Mouse (Mus musculus) cerebellum, postnatal 10 days (tissue): ENCODE measurements around the gene Mucl3.
A peak's percentile ranks its signal among the peaks of the same experiment; 100 is the strongest.

ENCODE experiments used
- DNase-seq, 2 experiments: peaks; one replicate each; pipeline ENCODE4 v3.0.0; 2021; ENCODE audit warnings: mixed read lengths in 2 of 2

Mucl3 gene

DNA sequence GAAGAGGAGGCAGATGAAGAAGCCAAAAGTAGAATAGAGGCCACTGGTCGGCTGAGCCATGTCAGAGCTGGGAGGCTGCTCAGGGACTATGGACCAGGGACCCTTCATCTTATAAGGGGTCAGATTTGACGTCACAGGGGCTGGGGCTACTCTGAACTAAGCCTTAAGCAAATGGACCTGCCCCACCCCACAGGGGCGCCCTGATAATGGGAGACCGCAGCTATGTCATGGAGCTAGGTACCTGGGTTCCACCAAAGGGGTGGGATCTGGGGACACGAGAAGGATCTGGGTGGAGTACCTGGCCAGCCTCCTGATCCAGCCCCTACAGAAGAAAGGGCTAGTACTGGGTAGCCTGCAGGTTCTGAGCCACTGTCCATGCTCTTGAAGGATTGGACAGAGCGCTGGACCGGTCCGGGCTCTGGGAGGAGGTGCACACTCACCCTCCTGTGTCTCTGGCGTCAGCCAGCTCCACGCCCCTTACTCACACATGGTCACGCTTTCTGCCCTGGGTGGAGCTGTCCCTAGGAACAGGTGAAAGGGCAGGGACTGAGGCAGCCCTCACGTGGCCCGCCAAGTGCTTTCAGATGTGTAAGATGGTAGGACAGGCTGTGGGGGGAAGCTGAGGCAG is at the start of gene Mucl3:
Gene Mucl3 (minus strand): TSS at position 87 of the 628 bp plus-strand sequence.
- DNase-seq: no peak

DNA sequence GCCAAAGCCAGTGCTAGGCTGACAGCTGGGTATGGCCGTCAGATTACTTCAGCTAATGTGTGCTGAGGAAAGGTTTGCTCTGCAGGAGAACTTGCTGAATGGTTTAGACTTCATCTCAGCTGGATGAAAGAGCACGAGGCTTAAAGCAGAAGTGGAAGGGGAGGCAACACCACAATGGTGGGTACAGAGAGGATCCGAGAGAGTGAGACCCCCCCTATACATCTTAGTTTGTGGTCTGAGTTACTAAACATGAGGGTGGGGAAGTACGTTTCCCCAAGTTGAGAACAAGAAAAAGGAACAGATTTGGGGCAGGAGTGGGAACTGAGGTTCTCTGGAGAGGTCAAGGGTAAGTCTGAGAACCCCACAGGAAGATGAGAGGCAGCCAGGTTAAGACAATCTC is 48.9 kb upstream of the Mucl3 start:
- no peak for DNase-seq

DNA sequence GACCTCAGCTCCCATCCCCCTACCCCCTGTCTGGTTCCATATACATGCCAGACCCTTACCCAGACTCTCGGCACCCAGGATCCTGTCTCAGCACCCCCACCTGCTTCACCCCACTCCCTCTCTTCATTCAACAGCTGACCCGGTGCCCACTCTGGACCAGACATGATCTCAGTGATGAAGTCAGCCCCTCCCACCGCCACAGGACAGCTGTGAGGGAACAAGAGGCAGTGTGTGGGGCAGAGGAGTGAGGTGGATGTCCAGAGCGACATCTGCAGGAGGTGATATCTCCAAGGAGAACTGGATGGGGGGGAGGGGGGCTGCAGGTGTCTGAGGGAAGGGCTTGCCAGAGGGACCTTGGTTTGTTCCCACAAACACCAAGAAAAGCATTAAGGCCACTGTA is 48.3 kb upstream of the Mucl3 start:
- no peak for DNase-seq

DNA sequence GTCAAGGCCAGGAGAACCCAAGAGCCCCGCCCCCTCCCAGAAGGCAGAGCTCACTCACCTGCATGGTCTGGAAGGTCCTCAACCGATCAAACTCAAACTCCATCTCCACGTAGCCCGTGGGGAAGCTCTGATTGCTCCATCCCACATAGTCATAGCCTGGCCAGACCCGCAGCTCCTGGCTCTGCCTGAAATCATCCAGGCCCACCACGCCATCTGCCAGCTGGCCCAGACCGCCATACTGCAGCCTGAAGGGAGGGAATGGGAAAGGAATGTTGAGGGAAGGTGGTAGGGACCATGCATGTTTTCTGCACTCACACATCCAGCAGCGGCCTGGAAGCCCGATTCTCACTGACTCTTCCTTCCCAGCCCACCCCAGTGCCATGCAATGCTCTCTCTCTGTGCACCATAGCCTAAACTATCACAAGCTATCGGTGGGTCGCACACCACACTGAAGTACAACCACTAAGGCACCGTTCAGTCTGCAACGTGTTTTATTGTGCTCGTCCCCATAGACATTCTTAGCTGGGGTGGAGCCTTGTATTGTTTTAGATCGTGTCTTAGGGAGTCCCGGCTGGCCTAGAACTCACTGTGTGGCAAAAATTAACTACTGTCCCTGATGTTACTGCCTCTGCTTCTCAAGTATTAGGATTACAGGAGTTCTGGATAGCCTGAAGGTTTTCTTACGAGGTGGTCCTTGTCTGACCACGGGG is 46.6 kb upstream of the Mucl3 start:
- DNase-seq: peak; percentile 63 to 71

DNA sequence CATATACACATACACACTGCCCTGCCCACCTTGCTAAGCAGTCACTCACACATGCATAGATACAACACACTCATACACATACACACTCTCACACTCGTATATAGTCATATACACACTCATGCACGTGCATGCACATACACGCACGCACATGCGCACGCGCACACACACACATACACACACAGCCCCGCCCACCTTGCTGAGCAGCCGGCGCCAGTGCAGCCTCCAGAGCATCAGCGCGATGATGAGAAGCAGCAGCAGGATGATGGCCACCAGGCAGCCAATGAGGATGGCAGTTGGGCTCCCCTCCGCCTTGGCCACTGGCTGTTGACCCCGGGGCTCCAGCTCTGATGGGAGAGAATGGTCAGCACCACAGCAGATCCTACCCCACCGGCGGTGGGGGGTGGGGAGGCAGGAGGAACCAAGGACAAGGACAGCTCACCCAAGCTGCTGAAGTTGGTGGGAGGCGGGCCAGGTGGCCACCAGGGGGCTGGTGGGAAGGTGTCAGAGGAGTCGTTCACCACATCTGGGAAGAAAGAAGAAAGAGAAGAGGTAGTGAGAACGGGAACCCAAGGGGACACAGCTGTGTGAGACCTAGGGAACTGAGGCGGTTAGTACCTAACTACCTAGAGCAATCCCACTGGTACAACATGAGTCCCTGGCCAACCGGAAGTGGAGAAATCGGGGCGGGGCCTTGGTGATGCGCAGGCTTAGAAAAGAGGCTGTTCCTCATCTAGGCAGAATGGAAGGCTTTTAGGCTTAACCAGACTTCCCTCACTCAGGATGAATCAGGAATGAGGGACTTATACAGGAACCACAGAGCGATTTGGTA is 45.1 kb upstream of the Mucl3 start:
- DNase-seq: no peak

DNA sequence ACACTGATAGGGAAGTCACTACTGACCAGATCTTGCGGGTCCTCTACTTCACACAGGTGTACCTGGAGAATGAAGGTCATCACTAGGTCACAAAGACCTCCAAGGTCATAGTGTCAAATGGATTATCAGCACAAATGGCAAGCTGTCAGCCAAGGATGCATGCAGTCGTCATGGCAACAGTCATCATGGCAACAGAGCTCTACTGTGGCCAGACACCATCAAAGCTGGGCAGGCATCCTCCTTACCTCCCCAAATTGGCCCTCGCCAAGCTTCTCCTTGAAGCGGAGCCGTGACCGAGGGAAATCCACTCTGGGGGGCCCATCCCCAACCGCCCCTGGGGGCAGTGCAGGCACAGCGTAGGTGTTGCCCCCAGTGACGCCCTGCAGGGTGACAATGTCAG is 41.6 kb upstream of the Mucl3 start:
- peak; percentile 57 to 63 for DNase-seq

DNA sequence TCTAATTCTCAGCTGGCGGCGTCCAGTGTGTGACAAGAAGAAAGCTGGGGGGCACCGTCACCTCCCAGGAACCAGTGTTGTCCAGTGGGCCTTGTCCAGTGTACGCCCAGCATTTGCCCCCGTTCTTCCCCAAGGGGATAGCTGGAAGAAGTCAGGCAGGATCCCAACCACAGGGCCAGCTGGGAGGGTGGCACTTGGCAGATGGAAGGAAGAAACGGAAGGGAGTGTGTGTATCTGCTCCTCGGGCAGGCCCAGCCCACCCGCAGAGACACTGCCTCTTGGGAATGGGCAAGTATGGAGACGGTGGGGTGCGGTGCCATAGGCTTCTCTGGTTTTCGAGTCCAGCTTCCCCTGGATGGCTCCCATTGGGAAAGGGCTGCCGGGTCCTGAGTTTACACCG is 38.5 kb upstream of the Mucl3 start:
- DNase-seq: no peak

DNA sequence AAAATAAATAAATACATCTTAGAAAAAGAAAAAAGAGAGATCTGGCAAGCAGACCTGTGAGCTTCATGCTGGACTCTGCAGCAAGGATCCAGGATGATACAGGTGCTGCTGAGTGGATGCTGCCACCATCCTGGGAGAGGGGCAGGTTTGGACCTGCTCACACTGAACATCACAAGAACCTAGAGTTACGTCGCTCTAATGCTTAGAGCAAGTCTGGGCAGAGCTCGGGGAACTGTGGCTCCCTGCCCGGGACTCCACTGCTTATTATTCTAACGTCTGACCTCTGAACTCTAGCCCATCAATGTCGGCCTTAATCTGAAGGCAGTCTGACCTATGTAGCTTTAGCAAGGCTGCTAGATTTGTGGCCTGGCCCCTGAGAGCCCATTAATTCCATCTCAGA is 37.1 kb upstream of the Mucl3 start:
- DNase-seq: no peak

DNA sequence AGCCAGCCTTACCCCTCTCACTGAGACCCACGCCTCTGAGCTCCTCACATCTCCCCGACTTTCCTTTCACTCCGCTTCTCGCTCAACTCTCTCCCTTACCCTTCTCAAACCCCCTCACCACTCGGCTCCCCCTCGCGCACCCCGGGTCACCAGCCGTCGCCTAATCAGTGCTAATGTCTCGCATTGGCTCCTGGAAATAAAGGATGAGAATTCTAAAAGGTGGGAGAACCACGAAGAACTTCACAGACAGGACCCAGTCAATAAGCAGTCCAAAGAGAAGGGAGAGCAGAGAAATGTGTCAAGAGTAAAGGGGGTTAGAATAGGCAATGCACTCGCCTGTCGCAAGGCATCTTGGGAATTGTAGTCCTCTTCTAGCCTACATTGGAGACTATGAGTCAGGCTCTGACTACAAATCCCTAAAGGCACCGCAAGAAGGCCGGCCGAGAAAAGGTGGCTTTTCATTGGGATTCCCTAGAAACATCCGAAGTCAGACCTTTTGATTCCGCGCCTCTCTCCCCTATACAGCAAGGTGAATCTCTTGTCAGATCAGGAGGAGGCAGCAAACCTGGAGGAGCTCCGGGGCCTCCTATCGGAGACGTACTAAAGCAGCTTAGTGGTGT is 30.0 kb upstream of the Mucl3 start, which contains the start of gene Gtf2h4:
Gene Gtf2h4 (minus strand): TSS at position 324 of the 620 bp plus-strand sequence.
- peak; percentile 95 to 96 for DNase-seq

DNA sequence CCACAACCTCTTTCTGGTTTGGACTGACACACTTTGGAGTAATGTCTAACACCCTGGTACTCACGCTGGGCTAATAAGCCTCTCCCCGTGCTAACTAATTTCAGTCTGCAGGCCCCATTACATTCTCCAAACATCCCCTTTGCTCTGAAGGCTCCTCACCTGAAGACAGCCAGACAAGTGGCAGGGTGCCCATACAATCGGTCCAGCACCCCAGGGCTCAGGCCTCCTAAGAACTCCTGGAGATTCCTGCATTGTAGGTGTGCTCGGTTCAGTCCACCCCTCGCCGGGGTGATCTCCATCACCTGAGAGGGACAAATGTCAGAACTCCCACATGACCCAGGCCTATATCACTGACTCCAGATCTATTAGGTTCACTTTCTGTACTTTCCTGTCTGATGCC is 29.0 kb upstream of the Mucl3 start:
- no peak for DNase-seq

DNA sequence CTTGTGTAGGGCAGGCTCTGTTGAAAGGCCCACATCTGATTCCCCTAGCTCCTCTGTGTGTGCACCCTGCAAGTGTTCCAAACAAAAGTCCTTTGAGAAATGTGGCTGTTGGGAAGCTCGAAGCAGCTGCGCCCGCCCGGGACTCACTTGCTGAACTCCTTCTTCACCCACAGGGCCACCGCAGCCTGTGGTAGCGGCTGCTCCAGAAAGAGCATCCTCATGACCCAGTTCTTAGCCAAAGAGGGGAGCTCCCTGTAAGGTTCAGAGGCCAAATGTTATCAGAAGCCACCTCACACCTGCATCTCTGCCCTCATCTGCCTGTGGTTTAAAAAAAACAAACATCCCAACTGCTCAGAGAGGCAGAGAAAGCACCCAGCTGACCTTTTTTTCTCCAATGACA is 28.4 kb upstream of the Mucl3 start:
- no peak for DNase-seq

DNA sequence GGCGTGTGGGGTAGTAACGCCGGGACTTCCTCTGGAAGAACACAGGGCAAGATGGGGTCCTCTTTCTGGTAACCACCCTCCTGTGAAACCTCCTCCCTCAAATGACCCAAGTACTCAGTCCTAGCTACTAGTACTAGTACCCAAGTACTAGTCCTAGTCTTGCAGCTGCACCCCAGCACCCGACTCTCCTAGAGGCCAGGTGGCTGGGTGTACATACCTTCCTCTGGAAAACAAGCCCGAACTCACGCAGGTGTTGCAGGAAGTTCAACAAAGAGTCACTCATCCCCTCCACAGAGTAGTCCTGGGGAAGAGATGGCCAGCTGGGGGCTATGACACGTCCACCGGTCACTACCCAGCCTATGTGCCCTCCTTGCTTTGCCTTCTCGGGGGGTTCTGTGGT is 26.2 kb upstream of the Mucl3 start:
- no peak for DNase-seq

DNA sequence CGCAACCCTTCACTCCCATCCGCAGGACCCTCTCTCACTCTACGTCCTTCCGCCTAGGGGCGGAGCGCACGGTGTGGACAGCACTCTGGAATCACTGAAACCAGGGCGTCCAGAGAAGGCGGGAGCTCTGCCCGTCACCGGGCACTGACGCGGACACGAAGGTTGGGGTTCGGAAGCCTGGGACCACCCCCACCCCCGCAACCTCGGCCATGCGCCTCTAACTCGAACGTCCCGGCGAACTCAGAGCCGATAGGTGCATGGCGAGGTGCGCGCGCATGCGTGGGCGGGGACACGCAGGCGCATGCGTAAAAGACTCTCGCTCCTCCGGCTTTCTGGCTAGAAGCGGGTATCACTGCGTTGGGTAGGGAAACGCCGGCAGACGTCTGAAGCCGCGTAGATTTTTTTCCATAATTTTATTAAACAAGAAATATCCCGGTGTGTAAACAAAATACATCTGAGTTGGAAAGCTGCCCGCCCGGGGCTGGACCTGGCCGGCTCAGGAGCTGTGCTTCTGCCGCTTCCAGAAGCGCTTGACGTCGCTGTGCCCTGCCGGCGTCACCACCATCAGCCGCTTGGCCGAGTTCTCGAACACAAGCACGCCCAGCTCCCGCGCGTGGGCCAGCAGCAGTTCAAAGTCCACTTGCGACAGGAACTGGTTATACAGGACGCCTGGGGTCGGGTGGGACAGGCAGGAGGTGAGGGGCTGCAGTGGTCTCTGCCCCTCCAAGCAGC is 24.0 kb upstream of the Mucl3 start, which contains the start of gene Vars2:
Gene Vars2 (minus strand): TSS at position 259 of the 732 bp plus-strand sequence.
- DNase-seq: peak; percentile 99

DNA sequence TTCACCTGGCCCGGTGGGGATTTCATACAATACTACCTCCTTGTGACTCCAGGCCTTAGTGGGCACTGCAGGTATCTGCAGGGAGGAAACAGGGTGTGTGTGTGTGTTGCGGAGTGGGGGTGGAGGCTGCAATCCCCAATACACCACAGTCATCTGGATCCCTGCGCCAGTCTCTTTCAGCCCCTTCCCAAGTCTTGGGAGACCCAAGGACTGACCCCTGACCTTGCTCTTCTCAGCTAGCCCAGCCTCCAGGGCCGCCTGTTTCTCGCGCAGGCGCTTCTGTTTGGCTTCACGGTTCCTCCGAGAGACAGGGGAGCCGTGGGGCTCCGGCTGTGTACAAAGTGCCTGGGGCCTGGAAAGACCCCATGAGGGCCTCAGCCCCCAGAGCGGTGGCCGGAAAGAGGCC is 23.4 kb upstream of the Mucl3 start:
- DNase-seq: no peak

DNA sequence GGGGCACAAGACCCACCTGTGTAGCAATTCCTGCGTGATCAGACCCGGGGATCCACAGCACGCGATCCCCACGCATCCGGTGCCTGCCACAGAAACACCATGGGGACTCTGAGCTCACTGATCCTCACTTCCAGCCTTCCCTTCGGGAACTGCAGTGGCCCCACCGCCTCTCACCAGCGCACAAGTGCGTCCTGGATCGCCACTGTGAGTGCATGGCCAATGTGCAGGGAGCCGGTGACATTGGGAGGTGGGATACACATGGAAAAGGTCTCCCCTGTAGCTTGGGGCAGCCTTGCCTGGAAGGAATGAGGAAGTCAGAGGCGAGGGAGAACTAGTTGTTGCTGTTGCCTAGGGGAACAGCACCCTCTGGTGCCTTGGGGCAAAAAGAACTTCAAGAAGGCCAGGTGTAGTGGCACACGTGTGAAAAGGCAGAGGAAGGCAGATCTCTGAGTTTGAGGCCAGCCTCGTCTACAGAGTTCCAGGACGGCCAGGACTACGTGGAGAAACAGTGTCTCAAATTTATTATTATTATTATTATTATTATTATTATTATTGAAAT is 22.5 kb upstream of the Mucl3 start:
- DNase-seq: no peak

DNA sequence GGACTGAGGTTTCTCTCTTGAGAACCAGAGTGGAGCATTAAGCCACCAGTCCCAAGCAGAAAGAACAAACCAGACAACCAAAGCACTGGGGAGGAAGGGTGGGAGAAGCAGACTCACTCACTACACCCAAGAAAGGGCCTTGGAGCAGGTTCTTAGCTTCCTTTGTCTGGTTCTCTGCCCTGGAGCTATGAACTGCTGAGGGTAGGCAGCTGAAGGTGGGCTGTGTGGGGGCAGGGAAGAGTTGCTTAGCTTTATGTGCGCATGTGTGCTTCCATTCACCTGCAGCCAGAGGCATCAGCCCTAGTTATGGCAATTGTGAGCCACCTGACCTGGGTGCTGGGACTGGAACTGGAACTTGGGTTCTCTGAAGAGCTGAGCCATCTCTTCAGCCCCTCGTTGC is 9.6 kb upstream of the Mucl3 start:
- DNase-seq: no peak

DNA sequence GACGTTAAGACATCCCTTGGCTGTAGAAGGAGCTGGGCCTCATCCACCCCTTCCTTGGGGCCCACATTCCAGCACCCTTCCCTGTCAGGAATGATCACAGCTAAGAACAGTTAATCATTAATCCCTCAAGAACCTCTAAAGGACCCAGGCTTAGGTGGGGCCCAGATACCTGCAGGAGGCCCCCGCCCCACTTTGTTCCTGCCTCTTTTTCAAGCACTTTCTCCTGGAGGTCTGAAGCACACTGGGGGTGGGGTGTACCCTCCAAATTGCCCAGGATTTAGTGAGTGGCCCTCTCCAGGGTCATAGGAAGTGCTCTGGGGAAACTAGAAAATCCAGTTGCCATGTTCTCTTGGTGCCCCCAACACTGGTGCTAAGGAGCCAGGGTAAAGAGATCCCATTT is 5.9 kb upstream of the Mucl3 start:
- no peak for DNase-seq

DNA sequence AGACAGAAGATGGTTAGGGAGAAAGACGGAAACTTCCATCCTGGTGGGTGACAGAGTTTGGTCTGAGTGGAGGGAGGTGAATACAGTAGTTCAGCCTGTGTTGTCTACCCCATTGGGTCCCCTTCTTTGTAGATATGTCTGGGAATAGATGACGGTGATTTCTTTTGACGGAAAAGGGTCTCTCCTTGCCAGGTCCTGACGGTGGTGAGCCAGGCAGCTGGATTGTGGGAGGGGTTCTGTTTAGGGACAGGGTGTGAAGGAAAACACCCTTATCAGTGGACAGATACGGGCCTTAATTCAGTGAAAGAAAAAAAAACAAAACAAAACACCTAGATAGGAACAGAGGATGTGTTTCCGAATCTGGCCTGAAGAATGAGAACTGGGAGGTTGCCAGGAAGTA is 4.1 kb downstream of the Mucl3 start:
- DNase-seq: no peak

DNA sequence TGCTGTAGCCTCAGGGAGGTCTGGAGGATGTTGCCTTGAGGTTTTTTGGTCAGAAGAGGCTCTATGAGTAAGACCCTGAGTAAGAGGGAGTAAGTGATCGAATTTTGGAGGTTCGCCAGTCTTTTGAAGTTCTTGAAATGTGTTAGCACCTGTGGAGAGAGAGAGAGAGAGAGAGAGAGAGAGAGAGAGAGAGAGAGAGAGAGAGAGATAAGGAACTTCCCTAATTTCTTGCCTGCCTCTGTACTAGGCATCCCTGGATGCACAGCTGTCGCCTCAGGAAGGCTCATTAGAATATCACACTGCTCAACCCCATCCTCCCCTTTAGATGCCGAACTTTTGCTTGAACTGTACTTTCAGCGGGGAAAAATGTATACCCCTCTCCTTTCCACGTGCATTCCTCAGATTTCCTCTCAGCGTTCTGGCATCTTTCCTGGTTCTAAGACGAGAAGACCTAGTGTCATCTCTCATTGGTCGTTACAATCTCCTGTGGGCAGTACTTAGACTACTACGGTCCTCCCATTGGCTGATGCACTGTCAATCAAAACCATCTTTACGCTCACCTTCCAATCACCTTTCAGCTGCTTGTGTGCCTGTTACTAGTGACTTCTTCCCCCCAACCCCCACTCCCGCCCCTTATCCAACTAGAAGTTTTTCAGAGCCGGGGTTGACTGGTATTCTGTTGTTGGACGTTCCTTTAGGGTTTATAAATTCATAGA is 4.9 kb downstream of the Mucl3 start:
- peak; percentile 79 to 86 for DNase-seq

DNA sequence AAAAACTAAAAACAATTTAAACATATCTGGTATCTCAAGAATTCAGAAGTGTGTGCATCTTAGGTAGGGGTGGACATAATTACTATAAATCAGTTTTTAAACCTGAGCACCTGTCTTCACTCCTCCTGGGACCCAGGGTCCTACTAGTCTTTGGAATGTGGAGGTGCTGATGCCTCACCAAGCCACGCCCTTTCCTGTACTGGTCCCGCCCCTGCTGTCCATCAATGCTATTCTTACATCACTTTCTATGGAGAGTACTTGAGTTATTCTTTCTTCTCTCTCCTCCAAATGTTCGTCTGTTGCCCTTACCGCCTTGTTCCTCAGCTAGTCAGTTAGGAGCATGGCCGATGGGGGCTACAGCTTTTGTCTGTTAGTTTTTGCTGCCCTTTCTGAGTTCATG is 7.1 kb downstream of the Mucl3 start:
- peak; percentile 62 for DNase-seq

DNA sequence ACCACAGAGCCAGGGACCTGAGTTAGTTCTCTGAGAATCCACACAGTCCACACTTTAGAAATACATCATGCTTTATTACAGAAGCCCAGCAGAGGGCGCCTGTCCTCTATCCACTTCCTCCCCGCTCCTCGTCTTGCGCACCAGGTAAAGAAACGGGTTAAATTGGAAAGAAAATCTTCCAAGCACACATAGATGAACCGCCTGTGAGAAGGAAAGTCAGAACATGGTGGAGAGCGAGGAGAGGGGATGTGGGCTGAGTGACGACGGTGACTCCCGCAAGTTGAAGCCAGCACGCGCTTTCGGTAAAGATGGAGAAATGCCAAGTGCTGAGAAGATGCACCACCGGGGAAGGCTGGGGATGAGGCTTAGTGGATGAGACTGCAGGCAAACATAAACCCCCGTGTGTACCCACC is 7.8 kb downstream of the Mucl3 start:
- peak; percentile 87 to 90 for DNase-seq
